Mouse (Mus musculus): Measurements from ENCODE around the gene Mgat4b. TPM values are rescaled to one million over a fixed set of nuclear protein-coding genes. Genes with fewer than 3 reads are reported as not detected.

Mgat4b gene
- polyA plus RNA-seq, 1 experiment from 2014 or later = 33.3 TPM

DNA sequence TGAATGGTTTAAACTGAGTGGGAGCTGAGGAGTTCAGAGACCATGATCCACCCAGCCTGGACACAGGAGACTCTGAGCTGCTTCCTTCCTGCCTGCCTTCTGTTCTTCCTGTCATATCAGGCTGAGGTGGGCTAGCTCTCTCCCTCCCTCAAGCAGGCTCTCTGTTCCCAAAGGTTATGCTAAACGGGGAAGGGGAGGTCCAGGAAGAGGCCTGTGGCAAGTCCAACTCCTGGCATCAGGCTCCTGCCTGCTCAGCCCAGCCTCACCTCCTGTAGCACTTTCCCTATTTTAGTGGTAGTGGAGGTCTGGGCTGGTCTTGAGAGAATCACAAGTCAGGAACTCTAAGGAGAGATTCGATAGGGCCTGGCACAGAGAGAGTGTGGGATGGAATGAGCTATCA lies 15.7 kb downstream of the Mgat4b start:
- Histone ChIP-seq H3K9ac (ENCODE audit: low read depth, low read length) (peak overlapping the region; percentile 96), H3K27me3 (ENCODE audit: control insufficient read depth, insufficient read depth, low read depth, low read length) (no peaks in the 10 kb centered on the region), H3K4me1 (ENCODE audit: control insufficient read depth, insufficient read depth, low read length) (peaks cover 39% of the 10 kb centered on the region), H3K4me2 (ENCODE audit: low read length) (peak overlapping the region; percentile 99), H3K4me3 (ENCODE audit: low read depth, low read length) (peak overlapping the region; percentile 83), H3K9me3 (replicated peaks; ENCODE audit: control insufficient read depth, low read length, poor library complexity, severe bottlenecking) (no peaks in the 10 kb centered on the region), H3K27ac (ENCODE audit: low read length) (peak overlapping the region; percentile 94; the same call in 1 of the 2 replicates), H3K36me3 (ENCODE audit: control insufficient read depth, insufficient read depth, low read length) (no peaks in the 10 kb centered on the region)
- ATAC-seq = no peak
- 43% methylated on average over 2 of the region's 2 CpGs for WGBS

DNA sequence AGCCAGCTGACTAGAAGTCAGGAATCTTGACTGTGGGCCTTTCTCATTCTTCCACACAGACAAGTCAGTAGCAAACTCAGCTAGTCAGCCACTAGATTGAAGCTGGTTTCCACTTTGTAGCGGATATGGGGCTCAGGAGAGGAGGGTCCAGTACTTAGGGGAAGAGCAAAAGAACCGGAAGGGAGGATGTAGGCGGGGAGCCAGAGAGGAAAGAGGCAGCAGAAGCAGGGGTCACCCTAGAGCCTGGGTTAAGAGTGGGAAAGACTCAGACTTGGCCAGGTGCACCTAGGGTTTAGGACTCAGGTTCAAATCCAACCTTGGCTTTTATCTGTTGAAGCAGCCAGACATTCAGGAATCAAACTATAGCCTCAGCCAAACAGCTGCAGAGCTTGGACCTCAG lies 16.5 kb downstream of the Mgat4b start:
- Histone ChIP-seq H3K4me1 (ENCODE audit: control insufficient read depth, insufficient read depth, low read length) (peaks cover 39% of the 10 kb centered on the region), H3K9ac (ENCODE audit: low read depth, low read length) (no peak overlapping the region), H3K4me2 (ENCODE audit: low read length) (peak overlapping the region; percentile 99), H3K36me3 (ENCODE audit: control insufficient read depth, insufficient read depth, low read length) (peaks cover 3% of the 10 kb centered on the region; the same call in 1 of the 2 replicates), H3K27me3 (ENCODE audit: control insufficient read depth, insufficient read depth, low read depth, low read length) (no peaks in the 10 kb centered on the region), H3K27ac (ENCODE audit: low read length) (no peak overlapping the region), H3K4me3 (ENCODE audit: low read depth, low read length) (peak overlapping the region; percentile 83; the same call in 1 of the 2 replicates), H3K9me3 (replicated peaks; ENCODE audit: control insufficient read depth, low read length, poor library complexity, severe bottlenecking) (no peaks in the 10 kb centered on the region)
- no peak for ATAC-seq
- WGBS = 75% methylated on average over 3 of the region's 3 CpGs

DNA sequence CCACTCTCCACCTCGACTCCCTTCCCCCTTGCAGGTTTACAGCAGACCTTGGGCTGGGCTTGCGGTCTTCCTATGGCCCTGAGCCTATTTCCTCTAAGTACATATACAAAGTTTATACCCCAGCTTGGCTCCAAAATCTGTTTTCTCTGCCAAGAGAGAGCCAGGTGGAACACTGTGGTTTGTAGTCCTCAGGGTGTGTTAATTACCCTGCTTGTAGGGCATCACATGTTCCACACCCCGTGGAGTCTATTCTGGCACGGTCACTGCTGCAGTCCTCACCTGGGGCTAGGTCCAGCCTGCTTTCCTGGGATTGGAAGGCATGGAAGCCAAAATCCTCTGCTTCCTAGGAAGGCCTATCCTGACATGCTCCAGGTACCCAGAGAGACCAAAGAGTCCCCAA lies 17.0 kb downstream of the Mgat4b start:
- 90% methylated on average over 4 of the region's 4 CpGs for WGBS
- Histone ChIP-seq H3K4me3 (ENCODE audit: low read depth, low read length) (no peak overlapping the region), H3K36me3 (ENCODE audit: control insufficient read depth, insufficient read depth, low read length) (peaks cover 9% of the 10 kb centered on the region), H3K4me2 (ENCODE audit: low read length) (peak overlapping the region; percentile 99), H3K9ac (ENCODE audit: low read depth, low read length) (no peak overlapping the region), H3K4me1 (ENCODE audit: control insufficient read depth, insufficient read depth, low read length) (peaks cover 39% of the 10 kb centered on the region), H3K27me3 (ENCODE audit: control insufficient read depth, insufficient read depth, low read depth, low read length) (no peaks in the 10 kb centered on the region), H3K27ac (ENCODE audit: low read length) (no peak overlapping the region), H3K9me3 (replicated peaks; ENCODE audit: control insufficient read depth, low read length, poor library complexity, severe bottlenecking) (no peaks in the 10 kb centered on the region)
- no peak for ATAC-seq

DNA sequence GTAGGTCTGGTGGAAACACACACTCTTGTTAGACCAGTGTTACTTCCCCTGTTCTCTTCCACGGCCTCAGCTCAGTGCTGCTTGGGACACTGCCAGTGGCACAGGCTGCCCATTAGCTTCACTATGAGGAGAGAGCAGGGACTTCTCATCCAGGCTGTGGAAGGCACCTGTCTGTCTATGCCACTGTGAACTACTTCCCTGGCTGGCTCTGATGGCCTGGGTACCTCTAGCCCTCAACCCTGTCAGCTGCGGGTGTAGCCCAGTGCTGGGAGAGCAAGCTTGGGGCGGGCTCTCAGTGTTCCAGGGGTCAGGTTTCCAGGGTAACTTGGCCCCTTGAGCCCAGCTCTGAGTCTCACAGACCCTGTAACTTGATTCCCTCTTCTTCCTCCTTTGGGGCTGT lies 18.1 kb downstream of the Mgat4b start:
- peak overlapping the region; percentile 1; the same call in 1 of the 2 replicates for H3K9ac ChIP-seq (ENCODE audit: low read depth, low read length)
- no peak overlapping the region for H3K4me3 ChIP-seq (ENCODE audit: low read depth, low read length)
- no peak overlapping the region for H3K27ac ChIP-seq (ENCODE audit: low read length)
- H3K36me3 ChIP-seq (ENCODE audit: control insufficient read depth, insufficient read depth, low read length) = peaks cover 16% of the 10 kb centered on the region
- ATAC-seq = no peak
- H3K4me2 ChIP-seq (ENCODE audit: low read length) = no peak overlapping the region
- WGBS = 18% methylated on average over 3 of the region's 3 CpGs
- no peaks in the 10 kb centered on the region for H3K27me3 ChIP-seq (ENCODE audit: control insufficient read depth, insufficient read depth, low read depth, low read length)
- no peaks in the 10 kb centered on the region for H3K9me3 ChIP-seq (replicated peaks; ENCODE audit: control insufficient read depth, low read length, poor library complexity, severe bottlenecking)
- H3K4me1 ChIP-seq (ENCODE audit: control insufficient read depth, insufficient read depth, low read length) = peaks cover 28% of the 10 kb centered on the region

DNA sequence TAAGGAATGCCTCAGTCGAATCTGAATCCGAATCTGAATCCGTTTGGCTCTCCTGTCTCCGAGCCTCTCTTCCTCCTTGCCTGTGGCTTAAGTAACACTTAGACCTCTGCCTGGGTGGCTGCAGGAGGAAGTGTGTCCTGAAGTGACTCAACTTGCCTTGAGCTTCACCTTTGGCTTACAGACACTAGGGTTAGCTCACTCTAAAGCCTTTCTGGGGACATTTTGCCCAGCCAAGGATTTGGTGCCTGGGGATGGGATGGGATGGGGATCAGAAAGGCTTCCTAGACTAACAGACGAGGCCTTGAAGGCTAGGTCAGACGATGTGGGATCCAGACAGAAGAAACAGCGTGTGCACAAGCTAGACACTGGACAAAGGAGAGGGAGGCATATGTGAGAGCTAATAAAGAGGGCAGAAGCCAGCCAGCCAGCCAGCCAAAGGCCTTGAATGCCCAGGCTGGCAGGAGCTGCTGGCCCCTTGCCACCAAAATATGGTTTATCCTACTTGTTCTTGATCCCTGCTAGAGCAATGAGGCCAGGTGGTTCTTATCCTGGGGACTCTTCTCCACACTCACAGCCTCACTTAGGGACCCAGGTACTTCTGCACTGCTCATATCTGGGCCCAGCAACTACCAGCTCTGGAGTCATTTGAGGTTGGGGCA lies 18.7 kb downstream of the Mgat4b start:
- ATAC-seq = no peak
- WGBS = 40% methylated on average over 7 of the region's 7 CpGs

DNA sequence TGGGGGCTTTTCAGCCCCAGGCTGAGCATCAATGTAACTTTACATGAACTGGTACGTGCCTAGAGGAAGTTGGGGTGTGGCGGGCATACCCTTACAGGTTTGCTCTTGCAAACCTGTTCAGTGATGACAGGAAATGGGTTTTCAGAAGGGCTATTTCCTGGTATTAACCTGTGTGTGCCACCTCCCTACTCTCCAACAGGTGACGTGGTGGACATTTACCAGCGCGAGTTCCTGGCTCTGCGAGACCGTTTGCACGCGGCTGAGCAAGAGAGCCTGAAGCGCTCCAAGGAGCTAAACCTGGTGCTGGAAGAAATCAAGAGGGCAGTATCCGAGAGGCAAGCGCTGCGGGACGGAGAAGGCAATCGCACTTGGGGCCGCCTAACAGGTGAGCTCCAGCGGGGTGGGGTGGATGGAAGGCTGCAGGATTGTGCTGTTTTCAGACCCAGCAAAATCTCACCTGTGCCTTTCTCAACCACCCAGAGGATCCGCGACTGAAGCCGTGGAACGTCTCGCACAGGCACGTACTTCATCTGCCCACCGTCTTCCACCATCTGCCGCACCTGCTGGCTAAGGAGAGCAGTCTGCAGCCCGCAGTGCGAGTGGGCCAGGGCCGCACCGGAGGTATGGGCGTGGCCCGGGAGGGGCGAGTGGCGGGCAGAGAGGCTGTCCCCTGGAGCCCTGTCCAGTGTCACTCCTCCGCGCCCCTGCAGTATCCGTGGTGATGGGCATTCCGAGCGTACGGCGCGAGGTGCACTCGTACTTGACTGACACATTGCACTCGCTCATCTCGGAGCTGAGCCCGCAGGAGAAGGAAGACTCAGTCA lies 20.0 kb downstream of the Mgat4b start:
- peak overlapping the region; percentile 38 for H3K4me2 ChIP-seq (ENCODE audit: low read length)
- no peak overlapping the region for H3K9ac ChIP-seq (ENCODE audit: low read depth, low read length)
- no peak overlapping the region for H3K4me3 ChIP-seq (ENCODE audit: low read depth, low read length)
- no peak for ATAC-seq
- peaks cover 29% of the 10 kb centered on the region for H3K36me3 ChIP-seq (ENCODE audit: control insufficient read depth, insufficient read depth, low read length)
- WGBS = 25% methylated on average over 45 of the region's 45 CpGs
- H3K4me1 ChIP-seq (ENCODE audit: control insufficient read depth, insufficient read depth, low read length) = peaks cover 27% of the 10 kb centered on the region
- H3K9me3 ChIP-seq (replicated peaks; ENCODE audit: control insufficient read depth, low read length, poor library complexity, severe bottlenecking) = no peaks in the 10 kb centered on the region
- H3K27ac ChIP-seq (ENCODE audit: low read length) = peak overlapping the region; percentile 22; the same call in 1 of the 2 replicates
- H3K27me3 ChIP-seq (ENCODE audit: control insufficient read depth, insufficient read depth, low read depth, low read length) = 0 out of 2 replicates have a peak, but pooled peaks cover 4% of the 10 kb centered on the region

More for the DNA sequence above, 18.7 kb downstream of the Mgat4b start:
- H3K4me3 ChIP-seq (ENCODE audit: low read depth, low read length) = no peak overlapping the region
- peaks cover 27% of the 10 kb centered on the region for H3K4me1 ChIP-seq (ENCODE audit: control insufficient read depth, insufficient read depth, low read length)
- H3K9ac ChIP-seq (ENCODE audit: low read depth, low read length) = 0 out of 2 replicates have a peak overlapping the region, but pooled peaks have one; percentile 2
- H3K27ac ChIP-seq (ENCODE audit: low read length) = no peak overlapping the region
- peaks cover 22% of the 10 kb centered on the region for H3K36me3 ChIP-seq (ENCODE audit: control insufficient read depth, insufficient read depth, low read length)
- H3K9me3 ChIP-seq (replicated peaks; ENCODE audit: control insufficient read depth, low read length, poor library complexity, severe bottlenecking) = no peaks in the 10 kb centered on the region
- no peaks in the 10 kb centered on the region for H3K27me3 ChIP-seq (ENCODE audit: control insufficient read depth, insufficient read depth, low read depth, low read length)
- H3K4me2 ChIP-seq (ENCODE audit: low read length) = no peak overlapping the region

DNA sequence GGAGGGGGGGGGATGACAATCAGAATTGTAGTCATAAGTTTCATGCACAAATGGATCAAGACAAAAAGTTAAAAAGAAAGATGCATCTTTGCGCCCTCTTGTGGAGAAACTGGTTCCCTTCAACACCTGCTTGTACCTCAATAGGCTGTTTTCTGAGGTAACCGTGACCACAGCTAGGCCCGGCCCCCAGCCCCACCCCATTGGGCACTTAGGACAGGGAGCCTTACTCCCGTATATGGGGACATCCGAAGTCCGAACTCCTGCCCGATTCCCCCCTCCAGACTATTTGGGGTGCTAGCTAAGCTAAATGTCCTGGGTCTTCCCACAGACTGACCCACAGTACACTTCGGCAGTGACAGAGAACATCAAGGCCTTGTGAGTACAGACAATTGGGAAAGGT lies 20.7 kb downstream of the Mgat4b start:
- WGBS = 17% methylated on average over 8 of the region's 8 CpGs
- Histone ChIP-seq H3K36me3 (ENCODE audit: control insufficient read depth, insufficient read depth, low read length) (peaks cover 29% of the 10 kb centered on the region), H3K9me3 (replicated peaks; ENCODE audit: control insufficient read depth, low read length, poor library complexity, severe bottlenecking) (no peaks in the 10 kb centered on the region), H3K27me3 (ENCODE audit: control insufficient read depth, insufficient read depth, low read depth, low read length) (0 out of 2 replicates have a peak, but pooled peaks cover 4% of the 10 kb centered on the region), H3K4me2 (ENCODE audit: low read length) (no peak overlapping the region), H3K4me1 (ENCODE audit: control insufficient read depth, insufficient read depth, low read length) (peaks cover 26% of the 10 kb centered on the region), H3K4me3 (ENCODE audit: low read depth, low read length) (no peak overlapping the region), H3K27ac (ENCODE audit: low read length) (no peak overlapping the region), H3K9ac (ENCODE audit: low read depth, low read length) (no peak overlapping the region)
- ATAC-seq = no peak

DNA sequence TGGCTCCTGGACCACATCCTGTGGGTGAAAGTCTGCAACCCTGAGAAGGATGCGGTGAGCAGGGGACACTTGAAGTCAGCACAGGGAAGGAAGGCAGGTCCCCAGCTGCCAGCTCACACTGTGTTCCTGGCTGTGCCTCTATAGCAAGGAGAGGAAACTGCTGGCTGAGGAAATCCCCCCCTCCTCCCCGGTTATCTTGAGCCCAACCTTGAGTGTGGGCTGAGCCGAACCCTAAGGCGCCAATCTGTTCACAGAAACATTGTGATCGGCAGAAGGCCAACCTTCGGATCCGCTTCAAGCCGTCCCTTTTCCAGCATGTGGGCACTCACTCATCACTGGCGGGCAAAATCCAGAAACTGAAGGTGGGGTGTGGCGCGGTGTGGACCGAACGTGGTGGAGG lies 22.3 kb downstream of the Mgat4b start:
- H3K4me3 ChIP-seq (ENCODE audit: low read depth, low read length) = no peak overlapping the region
- no peak for ATAC-seq
- peaks cover 16% of the 10 kb centered on the region; the same call in 1 of the 2 replicates for H3K4me1 ChIP-seq (ENCODE audit: control insufficient read depth, insufficient read depth, low read length)
- peaks cover 10% of the 10 kb centered on the region for H3K27me3 ChIP-seq (ENCODE audit: control insufficient read depth, insufficient read depth, low read depth, low read length)
- no peak overlapping the region for H3K4me2 ChIP-seq (ENCODE audit: low read length)
- H3K9ac ChIP-seq (ENCODE audit: low read depth, low read length) = no peak overlapping the region
- WGBS = 96% methylated on average over 13 of the region's 13 CpGs
- no peaks in the 10 kb centered on the region for H3K9me3 ChIP-seq (replicated peaks; ENCODE audit: control insufficient read depth, low read length, poor library complexity, severe bottlenecking)
- H3K36me3 ChIP-seq (ENCODE audit: control insufficient read depth, insufficient read depth, low read length) = peaks cover 29% of the 10 kb centered on the region
- no peak overlapping the region for H3K27ac ChIP-seq (ENCODE audit: low read length)

DNA sequence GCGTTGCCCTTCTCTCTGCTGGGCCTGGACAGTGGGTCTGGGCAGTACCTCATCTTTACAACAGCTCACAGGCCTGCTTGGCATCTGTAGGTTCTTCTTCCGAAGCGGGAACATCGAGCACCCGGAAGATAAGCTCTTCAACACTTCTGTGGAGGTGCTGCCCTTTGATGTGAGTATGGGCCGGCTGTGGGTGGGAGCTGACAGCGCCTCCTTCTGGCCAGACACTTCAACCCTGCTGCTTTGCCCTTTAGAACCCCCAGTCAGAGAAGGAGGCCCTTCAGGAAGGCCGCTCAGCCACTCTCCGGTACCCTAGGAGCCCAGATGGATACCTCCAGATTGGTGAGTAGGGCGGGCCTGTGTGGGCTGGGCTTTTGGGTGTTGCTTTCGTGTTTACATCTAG lies 23.3 kb downstream of the Mgat4b start:
- 84% methylated on average over 11 of the region's 11 CpGs for WGBS
- Histone ChIP-seq H3K27ac (ENCODE audit: low read length) (no peak overlapping the region), H3K9me3 (replicated peaks; ENCODE audit: control insufficient read depth, low read length, poor library complexity, severe bottlenecking) (no peaks in the 10 kb centered on the region), H3K4me2 (ENCODE audit: low read length) (no peak overlapping the region), H3K36me3 (ENCODE audit: control insufficient read depth, insufficient read depth, low read length) (peaks cover 29% of the 10 kb centered on the region), H3K27me3 (ENCODE audit: control insufficient read depth, insufficient read depth, low read depth, low read length) (peaks cover 15% of the 10 kb centered on the region), H3K9ac (ENCODE audit: low read depth, low read length) (no peak overlapping the region), H3K4me1 (ENCODE audit: control insufficient read depth, insufficient read depth, low read length) (peaks cover 12% of the 10 kb centered on the region; the same call in 1 of the 2 replicates), H3K4me3 (ENCODE audit: low read depth, low read length) (no peak overlapping the region)
- ATAC-seq = no peak
